8 mouse cellular contexts compared by ENCODE assay signal in the genomic region with DNA sequence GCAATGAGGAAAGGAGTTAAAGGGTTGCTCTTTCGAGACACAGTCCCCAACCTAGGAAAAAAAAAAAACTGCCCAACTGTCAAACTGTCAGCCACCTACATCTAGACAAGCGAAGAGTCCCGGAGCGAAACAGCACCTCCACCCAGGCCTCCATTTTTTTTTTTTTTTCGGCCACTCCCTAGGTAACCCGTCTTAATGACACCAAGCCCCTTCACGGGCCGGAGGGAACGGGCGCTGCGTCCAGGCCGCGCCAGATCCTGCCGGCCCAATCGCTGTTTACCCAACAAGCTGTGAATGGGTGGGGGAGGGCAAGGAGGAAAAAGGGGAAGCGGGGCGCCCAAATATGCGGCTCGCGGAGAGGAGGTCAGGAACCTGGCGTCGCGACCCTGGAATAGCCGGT. TPM values are rescaled to one million over a fixed set of nuclear protein-coding genes. Genes with fewer than 3 reads are reported as not detected.
DNase-seq lines count a peak whose midpoint lies in the region; ATAC-seq and TF ChIP-seq lines count a peak whose summit lies in the region.

No protein-coding gene starts in this region.

- H3K9ac ChIP-seq in forebrain, embryonic 11.5 days (ENCODE audit: low read length): peak overlapping the region; percentile 82
- peak overlapping the region; percentile 88 for H3K9ac ChIP-seq in kidney, embryonic 16.5 days (replicated peaks; ENCODE audit: low read length)

- no peaks in the 10 kb centered on the region for H3K9me3 ChIP-seq in forebrain, embryonic 11.5 days (ENCODE audit: control insufficient read depth, low read length)
- H3K9me3 ChIP-seq in kidney, embryonic 16.5 days (ENCODE audit: low read length): no peaks in the 10 kb centered on the region

- H3K4me1 ChIP-seq in spleen, adult 2 months (ENCODE audit: control insufficient read depth, insufficient read depth, insufficient read length): peaks cover 15% of the 10 kb centered on the region; the same call in 1 of the 2 replicates
- peaks cover 25% of the 10 kb centered on the region for H3K4me1 ChIP-seq in forebrain, embryonic 11.5 days (replicated peaks; ENCODE audit: control insufficient read depth, insufficient read depth, low read length)
- H3K4me1 ChIP-seq in kidney, embryonic 16.5 days (ENCODE audit: insufficient read depth, low read length): peaks cover 36% of the 10 kb centered on the region

- peak overlapping the region; percentile 95 for H3K4me3 ChIP-seq in spleen, adult 2 months (ENCODE audit: extremely low read depth, insufficient read depth, insufficient read length)
- H3K4me3 ChIP-seq in forebrain, embryonic 11.5 days (ENCODE audit: low read depth, low read length): peak overlapping the region; percentile 87
- peak overlapping the region; percentile 93 for H3K4me3 ChIP-seq in kidney, embryonic 16.5 days (ENCODE audit: low read length)

- WGBS in spleen, adult 2 months: under 1% methylated on average over 24 of the region's 24 CpGs
- WGBS in forebrain, embryonic 11.5 days: 4% methylated on average over 23 of the region's 24 CpGs
- 2% methylated on average over 16 of the region's 24 CpGs for WGBS in kidney, embryonic 16.5 days

- H3K36me3 ChIP-seq in spleen, adult 2 months (ENCODE audit: control insufficient read depth, insufficient read depth, low read length): peaks cover 15% of the 10 kb centered on the region; the same call in 1 of the 2 replicates
- H3K36me3 ChIP-seq in forebrain, embryonic 11.5 days (ENCODE audit: control insufficient read depth, insufficient read depth, low read length): no peaks in the 10 kb centered on the region; the same call in 1 of the 2 replicates
- peaks cover 14% of the 10 kb centered on the region; the same call in 1 of the 2 replicates for H3K36me3 ChIP-seq in kidney, embryonic 16.5 days (ENCODE audit: insufficient read depth, low read length)

- peak overlapping the region; percentile 67; the same call in 1 of the 2 replicates for H3K27ac ChIP-seq in spleen, adult 2 months (ENCODE audit: insufficient read depth, low read length)
- peak overlapping the region; percentile 31; the same call in 1 of the 2 replicates for H3K27ac ChIP-seq in forebrain, embryonic 11.5 days (ENCODE audit: low read depth, low read length)
- H3K27ac ChIP-seq in kidney, embryonic 16.5 days (ENCODE audit: low read length): peak overlapping the region; percentile 54

- DNase-seq in spleen, adult 2 months (ENCODE audit: low read depth in 1 of 2, low spot score in 2 of 2): peak in 1 of 2 experiments; percentile 33
- no peak for DNase-seq in spleen, adult 12 weeks (ENCODE audit: low spot score)
- no peak for DNase-seq in forebrain, embryonic 11.5 days (ENCODE audit: low spot score)
- DNase-seq in testis, postnatal 14 days (ENCODE audit: low spot score): peak; percentile 63
- no peak for DNase-seq in right cerebral cortex, postnatal 14 days
- no peak for DNase-seq in cerebellum, adult 9-11 months

- TF ChIP-seq POLR2A in spleen, adult 2 months (IDR thresholded peaks at IDR 0.05; ENCODE audit: low read depth, low read length): no peak

- ATAC-seq in forebrain, embryonic 11.5 days (replicated peaks; ENCODE audit: low FRiP score): no peak; the same call in 1 of the 2 replicates
- 0 out of 2 replicates have a peak, but pooled peaks have one; percentile 2 for ATAC-seq in kidney, embryonic 16.5 days (ENCODE audit: low FRiP score, low TSS enrichment)
- ATAC-seq in megakaryocyte, adult 5-6 weeks (ENCODE audit: poor library complexity, severe bottlenecking): peak; percentile 64

- H3K4me2 ChIP-seq in forebrain, embryonic 11.5 days (ENCODE audit: low read depth, low read length, severe bottlenecking): peak overlapping the region; percentile 91
- peak overlapping the region; percentile 91 for H3K4me2 ChIP-seq in kidney, embryonic 16.5 days (replicated peaks; ENCODE audit: low read depth, low read length)

- H3K27me3 ChIP-seq in spleen, adult 2 months (ENCODE audit: control insufficient read depth, insufficient read depth, low read length): peaks cover 4% of the 10 kb centered on the region; the same call in 1 of the 2 replicates
- no peaks in the 10 kb centered on the region for H3K27me3 ChIP-seq in forebrain, embryonic 11.5 days (ENCODE audit: control insufficient read depth, insufficient read depth, low read length)
- no peaks in the 10 kb centered on the region for H3K27me3 ChIP-seq in kidney, embryonic 16.5 days (ENCODE audit: insufficient read depth, low read length)

- no peak for TF ChIP-seq CTCF in spleen, adult 2 months (IDR thresholded peaks at IDR 0.05; ENCODE audit: extremely low read depth, insufficient read depth, insufficient read length, insufficient replicate concordance)

RNA-seq across cellular contexts. Expression of gene Atp6v0b, which starts 0.5 kb away (rescaled TPM):
- polyA plus RNA-seq in spleen, adult 2 months (2012; rRNA removed): 382 and 485 TPM in 2 replicates
- 187 and 195 TPM in 2 replicates for polyA plus RNA-seq in forebrain, embryonic 11.5 days (2014; fragmentation: Nextera tagmentation; extraction: Ambion mirVana)
- 270 and 305 TPM in 2 replicates for polyA plus RNA-seq in kidney, embryonic 16.5 days (2015; fragmentation: Nextera tagmentation; extraction: Ambion mirVana)
- 482 and 584 TPM in 2 replicates for total RNA-seq in megakaryocyte, adult 5-6 weeks (2015)
- 229 and 245 TPM in 2 replicates for total RNA-seq in megakaryocyte, adult 5-6 weeks (2017)

RNA-seq across cellular contexts. Expression of gene B4galt2, which starts 3.4 kb away (rescaled TPM):
- 6.5 and 7.6 TPM in 2 replicates for polyA plus RNA-seq in spleen, adult 2 months (2012; rRNA removed)
- 31.3 and 34.5 TPM in 2 replicates for polyA plus RNA-seq in forebrain, embryonic 11.5 days (2014; fragmentation: Nextera tagmentation; extraction: Ambion mirVana)
- 18.0 TPM in 2 replicates for polyA plus RNA-seq in kidney, embryonic 16.5 days (2015; fragmentation: Nextera tagmentation; extraction: Ambion mirVana)
- not detected in 2 replicates for total RNA-seq in megakaryocyte, adult 5-6 weeks (2015)
- 0.61 TPM in 1 of 2 replicates, not detected in the other for total RNA-seq in megakaryocyte, adult 5-6 weeks (2017)

RNA-seq across cellular contexts. Expression of gene Dph2, which starts 5.2 kb away (rescaled TPM):
- polyA plus RNA-seq in spleen, adult 2 months (2012; rRNA removed): 20.9 and 26.4 TPM in 2 replicates
- 28.4 and 32.4 TPM in 2 replicates for polyA plus RNA-seq in forebrain, embryonic 11.5 days (2014; fragmentation: Nextera tagmentation; extraction: Ambion mirVana)
- polyA plus RNA-seq in kidney, embryonic 16.5 days (2015; fragmentation: Nextera tagmentation; extraction: Ambion mirVana): 22.1 and 22.7 TPM in 2 replicates
- 5.2 and 6.5 TPM in 2 replicates for total RNA-seq in megakaryocyte, adult 5-6 weeks (2015)
- total RNA-seq in megakaryocyte, adult 5-6 weeks (2017): 4.1 and 4.3 TPM in 2 replicates

RNA-seq across cellular contexts. Expression of gene Ccdc24, which starts 14.3 kb away (rescaled TPM):
- 0.53 and 0.92 TPM in 2 replicates for polyA plus RNA-seq in spleen, adult 2 months (2012; rRNA removed)
- 1.7 and 2.1 TPM in 2 replicates for polyA plus RNA-seq in forebrain, embryonic 11.5 days (2014; fragmentation: Nextera tagmentation; extraction: Ambion mirVana)
- polyA plus RNA-seq in kidney, embryonic 16.5 days (2015; fragmentation: Nextera tagmentation; extraction: Ambion mirVana): 1.2 and 2.4 TPM in 2 replicates
- not detected in 2 replicates for total RNA-seq in megakaryocyte, adult 5-6 weeks (2015)
- total RNA-seq in megakaryocyte, adult 5-6 weeks (2017): not detected in 2 replicates

RNA-seq across cellular contexts. Expression of gene Ipo13, which starts 28.2 kb away (rescaled TPM):
- 41.7 and 47.4 TPM in 2 replicates for polyA plus RNA-seq in spleen, adult 2 months (2012; rRNA removed)
- 62.0 and 64.6 TPM in 2 replicates for polyA plus RNA-seq in forebrain, embryonic 11.5 days (2014; fragmentation: Nextera tagmentation; extraction: Ambion mirVana)
- 52.9 and 53.1 TPM in 2 replicates for polyA plus RNA-seq in kidney, embryonic 16.5 days (2015; fragmentation: Nextera tagmentation; extraction: Ambion mirVana)
- 15.5 and 17.0 TPM in 2 replicates for total RNA-seq in megakaryocyte, adult 5-6 weeks (2015)
- total RNA-seq in megakaryocyte, adult 5-6 weeks (2017): 8.7 and 11.2 TPM in 2 replicates
